In genomic region chr4:86626496-86626895, GRCm38 (mm10) we compare ENCODE assay signal across 6 mouse cellular contexts. TPM values are rescaled to one million over a fixed set of nuclear protein-coding genes. Genes with fewer than 3 reads are reported as not detected.
A peak's percentile ranks its signal among the peaks of the same experiment; 100 is the strongest.
DNase-seq lines count a peak whose midpoint lies in the region; ATAC-seq and TF ChIP-seq lines count a peak whose summit lies in the region.
"Not testable (repeated sequence)": the region's sequence is repeated elsewhere in the genome, so short reads cannot be mapped to it uniquely, and the experiment has no call there.

No protein-coding gene starts in this region.

- H3K4me2 ChIP-seq in intestine, embryonic 14.5 days (ENCODE audit: low read length); intestine, embryonic 16.5 days (ENCODE audit: low read depth, low read length); liver, postnatal 0 days (ENCODE audit: low read depth, low read length); stomach, embryonic 15.5 days; stomach, postnatal 0 days (replicated peaks; ENCODE audit: low read depth): not testable (repeated sequence)

- not testable (repeated sequence) for H3K36me3 ChIP-seq in intestine, embryonic 14.5 days (ENCODE audit: control insufficient read depth, insufficient read depth, low read length); intestine, embryonic 16.5 days (ENCODE audit: control insufficient read depth, insufficient read depth, low read length); liver, postnatal 0 days (replicated peaks; ENCODE audit: insufficient read depth, low read length); stomach, embryonic 15.5 days; stomach, postnatal 0 days (ENCODE audit: control insufficient read depth, insufficient read depth, low read length)

- TF ChIP-seq CTCF in liver, postnatal 0 days (IDR thresholded peaks at IDR 0.05; ENCODE audit: low read depth); stomach, postnatal 0 days (IDR thresholded peaks at IDR 0.05; ENCODE audit: low read depth): not testable (repeated sequence)

- H3K4me3 ChIP-seq in intestine, embryonic 14.5 days (ENCODE audit: low read depth, low read length); intestine, embryonic 16.5 days (ENCODE audit: low read length); liver, postnatal 0 days (ENCODE audit: low read depth, low read length); stomach, embryonic 15.5 days (replicated peaks); stomach, postnatal 0 days (ENCODE audit: low read depth, low read length): not testable (repeated sequence)

- TF ChIP-seq EP300 in liver, postnatal 0 days (IDR thresholded peaks at IDR 0.05; ENCODE audit: low read depth), result peak; percentile 43; the same call in 1 of the 2 replicates
- TF ChIP-seq EP300 in stomach, postnatal 0 days (optimal IDR thresholded peaks at IDR 0.05), result not testable (repeated sequence)

- DNase-seq in intestine, embryonic 14.5 days (ENCODE audit: low spot score); liver, postnatal 0 days: not testable (repeated sequence)
- peak; percentile 83 for DNase-seq in large intestine, adult 2 months (ENCODE audit: low read depth, low spot score)
- peak; percentile 25 for DNase-seq in stomach, postnatal 0 days (ENCODE audit: low spot score)

- WGBS in intestine, embryonic 14.5 days, result 75% methylated on average over 7 of the region's 7 CpGs
- 71% methylated on average over 7 of the region's 7 CpGs for WGBS in intestine, embryonic 16.5 days
- 27% methylated on average over 7 of the region's 7 CpGs for WGBS in large intestine, adult 2 months
- 63% methylated on average over 7 of the region's 7 CpGs for WGBS in liver, postnatal 0 days (ENCODE audit: insufficient replicate concordance)
- 73% methylated on average over 7 of the region's 7 CpGs for WGBS in stomach, embryonic 15.5 days
- 70% methylated on average over 7 of the region's 7 CpGs for WGBS in stomach, postnatal 0 days

- H3K27me3 ChIP-seq in intestine, embryonic 14.5 days (replicated peaks; ENCODE audit: control insufficient read depth, insufficient read depth, low read length); intestine, embryonic 16.5 days (replicated peaks; ENCODE audit: control insufficient read depth, insufficient read depth, low read length); liver, postnatal 0 days (ENCODE audit: insufficient read depth, low read length); stomach, embryonic 15.5 days (replicated peaks); stomach, postnatal 0 days (ENCODE audit: control insufficient read depth, insufficient read depth, low read length): not testable (repeated sequence)

- not testable (repeated sequence) for H3K27ac ChIP-seq in intestine, embryonic 14.5 days (ENCODE audit: low read depth); stomach, embryonic 15.5 days; stomach, postnatal 0 days (replicated peaks)
- H3K27ac ChIP-seq in intestine, embryonic 16.5 days (ENCODE audit: low read length), result peak overlapping the region; percentile 50; the same call in 1 of the 2 replicates
- peak overlapping the region; percentile 55 for H3K27ac ChIP-seq in liver, postnatal 0 days (ENCODE audit: low read depth)

- H3K9me3 ChIP-seq in intestine, embryonic 14.5 days (ENCODE audit: control insufficient read depth, low read length); intestine, embryonic 16.5 days (ENCODE audit: control insufficient read depth, low read length); liver, postnatal 0 days (ENCODE audit: low read length); stomach, embryonic 15.5 days; stomach, postnatal 0 days (ENCODE audit: control insufficient read depth, low read length): not testable (repeated sequence)

- ATAC-seq in intestine, embryonic 14.5 days (replicated peaks; ENCODE audit: low FRiP score, low TSS enrichment, low read depth), result peak; percentile 72; the same call in 1 of the 2 replicates
- peak; percentile 96 for ATAC-seq in intestine, embryonic 16.5 days
- ATAC-seq in liver, postnatal 0 days, result peak; percentile 98
- ATAC-seq in stomach, embryonic 15.5 days (ENCODE audit: insufficient read depth, low FRiP score, low read depth), result peak; percentile 39; the same call in 1 of the 2 replicates
- peak; percentile 94 for ATAC-seq in stomach, postnatal 0 days (ENCODE audit: low FRiP score, low TSS enrichment)

- H3K9ac ChIP-seq in intestine, embryonic 14.5 days (ENCODE audit: low read length); intestine, embryonic 16.5 days (ENCODE audit: low read depth, low read length); liver, postnatal 0 days (replicated peaks); stomach, embryonic 15.5 days; stomach, postnatal 0 days (ENCODE audit: low read length): not testable (repeated sequence)

- not testable (repeated sequence) for H3K4me1 ChIP-seq in intestine, embryonic 14.5 days (replicated peaks; ENCODE audit: control insufficient read depth, insufficient read depth, low read length); intestine, embryonic 16.5 days (ENCODE audit: control insufficient read depth, insufficient read depth, low read length); liver, postnatal 0 days (ENCODE audit: insufficient read depth); stomach, embryonic 15.5 days; stomach, postnatal 0 days (replicated peaks; ENCODE audit: control insufficient read depth, insufficient read depth)

RNA-seq across cellular contexts. Expression of gene Haus6, which starts 14.6 kb away (rescaled TPM):
- 18.3 and 20.4 TPM in 2 replicates for polyA plus RNA-seq in intestine, embryonic 14.5 days (2014; fragmentation: Nextera tagmentation; extraction: Ambion mirVana)
- 9.2 and 10.1 TPM in 2 replicates for polyA plus RNA-seq in intestine, embryonic 16.5 days (2015; fragmentation: Nextera tagmentation; extraction: Ambion mirVana)
- polyA plus RNA-seq in large intestine, adult 2 months (2012; rRNA removed), result 2.6 and 2.8 TPM in 2 replicates
- polyA plus RNA-seq in liver, postnatal 0 days (2015; fragmentation: Nextera tagmentation; extraction: Ambion mirVana), result 4.4 and 5.9 TPM in 2 replicates
- 14.4 and 14.5 TPM in 2 replicates for polyA plus RNA-seq in stomach, embryonic 15.5 days (2015; fragmentation: Nextera tagmentation; extraction: Ambion mirVana)
- polyA plus RNA-seq in stomach, postnatal 0 days (2015; fragmentation: Nextera tagmentation; extraction: Ambion mirVana), result 3.4 and 4.4 TPM in 2 replicates

RNA-seq across cellular contexts. Expression of gene Plin2, which starts 43.4 kb away (rescaled TPM):
- 75.1 and 78.0 TPM in 2 replicates for polyA plus RNA-seq in intestine, embryonic 14.5 days (2014; fragmentation: Nextera tagmentation; extraction: Ambion mirVana)
- 248 and 316 TPM in 2 replicates for polyA plus RNA-seq in intestine, embryonic 16.5 days (2015; fragmentation: Nextera tagmentation; extraction: Ambion mirVana)
- 74.8 and 99.5 TPM in 2 replicates for polyA plus RNA-seq in large intestine, adult 2 months (2012; rRNA removed)
- polyA plus RNA-seq in liver, postnatal 0 days (2015; fragmentation: Nextera tagmentation; extraction: Ambion mirVana), result 451 and 487 TPM in 2 replicates
- polyA plus RNA-seq in stomach, embryonic 15.5 days (2015; fragmentation: Nextera tagmentation; extraction: Ambion mirVana), result 76.3 and 82.3 TPM in 2 replicates
- polyA plus RNA-seq in stomach, postnatal 0 days (2015; fragmentation: Nextera tagmentation; extraction: Ambion mirVana), result 50.7 and 57.8 TPM in 2 replicates

RNA-seq across cellular contexts. Expression of gene Rraga, which starts 51.0 kb away (rescaled TPM):
- 81.0 and 83.1 TPM in 2 replicates for polyA plus RNA-seq in intestine, embryonic 14.5 days (2014; fragmentation: Nextera tagmentation; extraction: Ambion mirVana)
- 78.3 and 81.4 TPM in 2 replicates for polyA plus RNA-seq in intestine, embryonic 16.5 days (2015; fragmentation: Nextera tagmentation; extraction: Ambion mirVana)
- 34.8 and 35.0 TPM in 2 replicates for polyA plus RNA-seq in large intestine, adult 2 months (2012; rRNA removed)
- 29.3 and 36.4 TPM in 2 replicates for polyA plus RNA-seq in liver, postnatal 0 days (2015; fragmentation: Nextera tagmentation; extraction: Ambion mirVana)
- polyA plus RNA-seq in stomach, embryonic 15.5 days (2015; fragmentation: Nextera tagmentation; extraction: Ambion mirVana), result 73.3 and 78.0 TPM in 2 replicates
- polyA plus RNA-seq in stomach, postnatal 0 days (2015; fragmentation: Nextera tagmentation; extraction: Ambion mirVana), result 49.3 and 63.3 TPM in 2 replicates

Comparison
In these comparisons a context has a peak if more than half of its experiments do, and no peak if none do; other contexts are left out.
1. ATAC-seq: peak in every context shown above with its lines; median percentile 98 in liver, postnatal 0 days; 96 in intestine, embryonic 16.5 days; 94 in stomach, postnatal 0 days; 72 in intestine, embryonic 14.5 days; 39 in stomach, embryonic 15.5 days.